Mouse (Mus musculus): ENCODE results near the gene Astn2. TPM values are rescaled to one million over a fixed set of nuclear protein-coding genes. Genes with fewer than 3 reads are reported as not detected.
A peak's percentile ranks its signal among the peaks of the same experiment; 100 is the strongest.

Astn2 gene
- polyA plus RNA-seq, 1 experiment = 1.1 TPM

DNA sequence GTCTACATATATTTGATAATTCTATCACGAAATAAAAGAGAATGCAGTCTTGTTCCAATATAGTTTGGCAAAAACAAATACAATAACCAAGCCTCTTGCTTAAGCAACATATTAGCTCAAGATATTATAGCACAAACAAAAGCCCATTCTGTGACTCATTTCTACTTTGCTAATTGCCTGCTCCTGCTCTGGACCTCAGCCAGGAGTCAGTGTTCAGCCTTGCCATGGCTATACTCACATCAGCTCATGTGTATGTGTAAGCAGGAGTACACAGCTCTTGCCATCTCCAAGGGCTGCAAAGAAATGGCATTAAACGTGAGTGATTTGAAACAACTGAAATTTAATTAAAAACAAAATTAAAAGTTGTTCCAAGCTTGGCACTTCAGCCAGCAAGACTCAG lies 435.1 kb downstream of the Astn2 start:
- no peak for DNase-seq (ENCODE audit: low read depth)

DNA sequence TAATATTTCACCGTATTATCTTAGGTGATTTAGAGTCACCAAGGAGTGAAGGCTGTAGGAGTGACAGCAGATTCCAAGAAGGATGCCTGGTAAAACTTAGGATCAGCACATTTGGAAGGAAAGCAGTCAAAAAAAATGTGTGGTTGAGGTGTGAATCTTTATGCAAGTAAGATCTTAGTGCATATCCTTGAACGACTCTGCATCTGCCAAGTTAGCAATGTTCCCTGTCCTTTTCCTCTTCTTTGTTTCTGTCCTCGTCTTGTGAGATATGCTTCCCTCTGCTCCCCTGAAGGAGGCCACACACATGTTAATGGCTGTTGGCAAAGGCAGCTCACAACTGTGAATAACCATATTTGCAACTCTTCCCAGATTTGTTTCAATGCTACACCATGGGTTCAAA lies 439.8 kb downstream of the Astn2 start:
- DNase-seq (ENCODE audit: low read depth) = no peak

- DNase-seq (ENCODE audit: low read depth) = no peak
Measured at GRCm38 (mm10) chr4:65959188-65959759, 445.1 kb downstream of the Astn2 start.

DNA sequence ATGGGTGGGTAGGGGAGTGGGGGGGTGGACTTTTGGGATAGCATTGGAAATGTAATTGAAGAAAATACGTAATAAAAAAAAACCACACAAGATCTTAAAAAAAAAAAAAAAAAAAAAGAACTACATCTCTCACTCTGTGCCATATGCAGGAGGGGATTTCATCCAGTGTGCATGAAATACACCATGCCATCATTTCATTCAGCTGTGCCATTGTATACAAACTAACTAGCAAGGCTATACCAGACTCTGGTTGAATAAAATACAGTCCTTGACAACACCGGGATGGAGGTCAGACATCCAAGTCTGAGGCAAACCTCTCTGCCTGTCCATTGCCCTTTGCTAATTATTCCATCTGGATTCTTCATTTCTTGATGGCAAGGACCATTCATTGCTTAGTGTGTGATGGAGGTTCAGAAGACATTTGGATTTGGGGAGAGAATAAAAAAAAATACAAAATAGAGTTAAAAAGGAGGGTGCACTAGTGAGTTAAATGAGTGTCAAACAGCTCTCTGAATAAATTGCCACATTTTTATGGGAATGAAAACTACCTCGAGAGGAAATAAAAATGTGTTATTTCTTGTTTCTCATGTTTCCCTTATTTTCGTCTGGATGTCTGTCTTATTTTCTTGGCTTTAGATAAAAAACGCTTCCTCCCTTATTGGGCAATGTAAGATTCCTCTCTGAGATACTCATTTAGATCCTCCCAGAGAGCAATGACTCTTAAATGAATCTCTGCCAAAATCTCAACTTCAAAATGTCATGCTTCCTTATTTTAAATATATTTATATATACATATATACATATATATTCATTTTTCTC lies 445.8 kb downstream of the Astn2 start:
- DNase-seq (ENCODE audit: low read depth) = no peak

DNA sequence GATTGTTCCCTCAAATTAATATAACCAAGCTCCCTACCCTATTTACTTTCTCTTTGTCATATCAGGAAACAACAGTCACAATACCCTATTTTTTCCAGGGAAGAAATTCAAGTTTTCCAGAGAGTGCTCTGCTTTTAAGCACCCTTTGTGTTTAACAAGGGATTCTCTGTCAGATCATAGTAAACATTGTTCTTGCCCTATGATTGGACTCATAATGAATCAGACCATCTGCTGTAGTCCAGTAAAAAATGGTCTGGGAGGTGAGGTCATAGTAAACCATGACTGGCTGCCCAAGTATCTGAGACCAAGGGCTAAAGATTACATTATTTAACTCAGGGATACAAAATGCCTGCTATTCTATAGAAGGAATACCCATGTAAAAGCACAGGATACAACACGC lies 452.5 kb downstream of the Astn2 start:
- no peak for DNase-seq (ENCODE audit: low read depth)

DNA sequence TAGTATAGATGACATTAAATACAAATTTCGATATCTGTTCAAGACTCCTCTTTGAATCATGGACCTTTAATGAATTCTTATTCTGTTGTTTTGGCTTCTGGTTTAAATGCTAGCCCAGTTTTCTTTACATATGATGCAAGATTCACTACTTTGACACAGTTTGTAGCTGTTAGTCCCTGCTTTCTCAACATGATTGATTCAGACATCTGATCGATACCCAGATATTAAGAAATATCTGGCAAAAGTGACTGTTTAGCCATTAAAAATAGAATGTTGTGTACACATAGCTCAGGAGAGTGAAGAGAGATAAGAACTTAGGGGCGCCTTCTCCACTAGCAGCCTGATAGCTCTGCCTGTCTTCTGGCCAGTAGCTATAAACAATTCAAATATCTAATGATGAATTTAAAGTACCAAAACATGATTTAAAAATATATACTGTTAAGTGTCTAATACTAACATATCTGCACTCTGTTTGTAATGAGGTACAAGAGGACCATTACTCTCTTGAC lies 457.2 kb downstream of the Astn2 start:
- DNase-seq (ENCODE audit: low read depth) = no peak

GRCm38 (mm10) chr4:65946021-65946420 lies 458.4 kb downstream of the Astn2 start:
- DNase-seq (ENCODE audit: low read depth) = no peak

- DNase-seq (ENCODE audit: low read depth) = no peak
Measured at GRCm38 (mm10) chr4:65930901-65931300, 473.5 kb downstream of the Astn2 start.

GRCm38 (mm10) chr4:65920294-65920693 lies 484.1 kb downstream of the Astn2 start:
- no peak for DNase-seq (ENCODE audit: low read depth)

GRCm38 (mm10) chr4:65916027-65917008 lies 488.1 kb downstream of the Astn2 start:
- no peak for DNase-seq (ENCODE audit: low read depth)

DNA sequence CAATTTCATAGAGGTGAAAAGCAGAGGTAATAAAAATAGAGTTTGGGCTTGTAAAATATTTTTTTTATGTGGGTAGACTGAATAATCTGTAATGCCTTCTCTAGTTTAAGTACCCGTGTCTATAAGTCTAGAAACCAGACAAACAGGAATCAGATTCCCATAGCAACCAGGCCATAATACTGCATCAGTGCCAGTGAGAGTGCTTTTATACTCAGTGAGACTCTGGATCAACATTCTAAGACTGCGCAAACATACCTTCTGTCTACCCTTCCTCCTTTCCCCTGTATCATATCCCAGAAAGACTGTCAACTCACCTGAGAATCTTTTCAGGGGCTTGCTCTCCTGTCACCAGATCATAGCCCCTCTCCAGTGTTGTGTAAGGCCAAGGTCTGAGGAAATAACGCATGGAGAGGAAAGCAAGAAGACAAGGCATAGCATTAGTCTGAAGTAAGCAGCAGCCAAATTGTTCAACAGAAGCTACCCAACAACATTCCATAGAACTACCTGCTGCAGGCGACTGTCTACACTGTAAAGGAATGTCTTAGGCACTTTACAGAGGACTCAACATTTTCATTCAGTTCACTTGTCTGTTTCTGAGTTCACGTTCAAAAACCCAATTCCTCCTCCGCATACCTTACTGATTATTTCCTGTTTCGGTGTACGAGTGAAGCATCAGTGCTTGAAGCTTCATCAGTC lies 492.0 kb downstream of the Astn2 start:
- no peak for DNase-seq (ENCODE audit: low read depth)

DNA sequence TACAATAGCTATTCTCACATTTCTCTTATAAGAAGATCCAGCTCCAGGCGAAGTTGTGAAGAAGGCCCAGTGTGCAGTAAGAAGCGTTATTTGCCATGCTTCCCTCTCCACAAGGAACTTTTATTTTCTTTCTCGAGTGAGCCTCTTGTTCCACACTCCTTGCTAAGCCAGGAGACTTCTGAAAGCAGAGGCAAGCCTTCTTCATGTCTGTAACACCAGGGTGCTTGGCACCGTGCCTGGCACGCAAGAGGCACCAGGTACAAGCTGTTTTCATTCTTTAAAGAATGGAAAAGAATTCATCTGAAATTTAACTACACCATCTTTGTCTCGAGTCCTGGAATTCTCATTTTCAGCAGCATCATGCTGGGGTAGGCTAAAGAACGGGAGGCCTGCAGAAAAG lies 496.8 kb downstream of the Astn2 start:
- no peak for DNase-seq (ENCODE audit: low read depth)

- no peak for DNase-seq (ENCODE audit: low read depth)
Measured at GRCm38 (mm10) chr4:65904963-65905362, 499.4 kb downstream of the Astn2 start.

GRCm38 (mm10) chr4:65896092-65897027 lies 508.1 kb downstream of the Astn2 start:
- DNase-seq (ENCODE audit: low read depth) = no peak

DNA sequence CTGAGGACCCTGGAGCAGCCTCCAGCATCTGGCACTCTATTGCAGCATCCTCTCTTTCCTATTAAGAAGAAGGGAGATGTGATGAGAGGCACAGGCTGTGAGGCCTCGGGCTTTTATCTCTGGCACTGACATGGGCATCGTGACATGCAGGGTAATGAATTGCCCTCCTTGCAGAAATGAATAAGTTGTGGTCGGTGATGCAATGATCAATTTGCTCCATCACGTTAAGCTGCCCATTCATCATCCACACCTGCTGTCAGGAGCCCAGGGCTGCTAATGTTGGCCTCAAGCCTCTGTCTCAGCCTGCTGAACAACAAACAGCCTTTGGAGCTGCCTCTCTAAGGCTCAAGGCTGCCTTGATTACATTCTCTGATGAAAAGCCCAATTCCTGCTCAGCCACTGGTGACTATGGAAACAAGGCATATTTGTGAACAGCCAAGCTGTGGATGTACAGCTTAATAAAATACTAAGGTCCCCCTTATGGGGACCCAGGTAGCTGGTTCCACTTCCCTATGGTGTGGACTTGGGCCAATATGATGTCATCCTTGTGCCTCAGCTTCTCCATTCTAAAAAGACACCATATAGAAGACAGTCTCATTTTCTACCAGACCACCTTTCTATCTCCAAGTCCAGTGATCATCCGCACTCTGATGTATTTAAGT lies 515.9 kb downstream of the Astn2 start:
- DNase-seq (ENCODE audit: low read depth) = peak; percentile 31

DNA sequence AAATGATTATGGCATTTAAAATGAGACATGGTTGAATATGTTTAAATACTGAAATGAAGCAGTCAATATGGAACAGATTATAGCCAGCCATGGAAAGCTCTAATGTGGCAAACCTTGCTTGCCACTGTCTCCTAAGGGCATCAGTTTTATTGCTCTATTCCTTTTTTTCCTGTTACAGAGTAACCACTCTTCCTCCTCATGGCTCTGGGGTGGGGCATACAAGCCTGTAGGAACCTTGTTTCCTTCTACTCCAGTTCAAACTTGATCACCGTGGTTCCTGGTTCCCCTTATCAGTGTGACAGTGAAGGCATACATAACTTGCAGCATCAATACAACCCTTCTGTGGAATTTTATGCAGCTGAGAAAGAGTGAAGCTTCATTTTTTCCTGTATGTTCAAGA lies 517.5 kb downstream of the Astn2 start:
- DNase-seq (ENCODE audit: low read depth) = no peak

- DNase-seq (ENCODE audit: low read depth) = no peak
Measured at GRCm38 (mm10) chr4:65885921-65886320, 518.5 kb downstream of the Astn2 start.

DNA sequence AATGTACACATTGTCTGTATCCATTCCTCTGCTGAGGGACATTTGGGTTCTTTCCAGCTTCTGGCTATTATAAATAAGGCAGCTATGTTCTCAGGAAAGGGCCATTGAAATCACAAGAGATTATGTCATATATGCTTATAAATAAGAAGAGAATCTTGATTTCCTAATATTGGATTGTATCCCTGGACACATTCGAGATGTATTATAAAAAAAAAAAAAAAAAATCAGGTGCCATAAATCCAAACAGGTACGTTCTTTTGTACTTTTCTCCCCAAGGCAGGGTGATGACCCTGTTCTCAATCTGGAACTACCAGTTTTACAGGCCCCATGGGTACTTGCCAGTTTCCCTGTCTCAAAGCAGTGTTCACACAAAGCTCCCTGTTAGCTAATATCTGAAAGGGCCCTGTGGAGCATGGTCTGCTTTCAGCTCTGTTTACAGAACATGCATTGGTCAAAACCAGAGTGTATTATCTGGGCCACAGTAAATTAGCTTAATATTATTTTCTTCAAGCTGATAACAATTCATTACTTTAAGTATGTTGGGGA lies 530.1 kb downstream of the Astn2 start:
- peak; percentile 93 for DNase-seq (ENCODE audit: low read depth)

- DNase-seq (ENCODE audit: low read depth) = no peak
Measured at GRCm38 (mm10) chr4:65864551-65864950, 539.9 kb downstream of the Astn2 start.

DNA sequence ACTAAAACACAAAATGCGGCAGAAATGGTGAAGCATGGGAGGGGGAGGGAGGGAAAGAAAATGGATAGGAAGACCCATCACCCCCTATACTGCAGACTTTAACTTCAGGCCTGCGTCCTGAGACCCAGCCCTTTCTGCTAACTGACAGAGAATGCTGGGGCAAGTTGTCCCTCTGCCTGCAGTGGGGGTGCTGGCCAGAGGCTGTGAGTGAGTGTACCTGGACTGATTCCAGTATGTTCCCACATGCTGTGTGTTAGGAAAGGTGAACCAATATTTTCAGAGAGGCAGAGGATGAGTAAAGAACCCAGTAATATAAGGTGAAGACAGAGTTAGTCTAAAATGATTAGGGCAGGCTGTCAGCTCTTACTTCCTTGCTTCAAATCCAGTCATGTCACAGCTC lies 561.2 kb downstream of the Astn2 start:
- DNase-seq (ENCODE audit: low read depth) = no peak

Measured in gonadal fat pad, adult 2 months (tissue).